Mouse (Mus musculus) kidney, postnatal 25 days (tissue): ENCODE measurements at regions not wholly inside any gene's neighbourhood (a gene's known extent, or its start where the extent isn't known, plus 50 kb on each side); places are given as distances from the start of the nearest gene placed in this dataset.
A peak's percentile ranks its signal among the peaks of the same experiment; 100 is the strongest.

Source experiments
- DNase-seq, 2 experiments: peaks; one replicate each; pipeline ENCODE4 v3.0.0; 2021; ENCODE audit warnings: mixed read lengths in 2 of 2

- peak in 1 of 2 experiments; percentile 24 for DNase-seq
Measured at GRCm38 (mm10) chrX:34333150-34333549, 94.6 kb upstream of the Spin2g start.

GRCm38 (mm10) chrX:34325173-34325572 is 86.6 kb upstream of the Spin2g start:
- DNase-seq = peak in 1 of 2 experiments; percentile 34

- DNase-seq = peak in 1 of 2 experiments; percentile 32
Measured at GRCm38 (mm10) chrX:34317727-34318126, 79.2 kb upstream of the Spin2g start.

- DNase-seq = peak in 1 of 2 experiments; percentile 34
Measured at GRCm38 (mm10) chrX:34314139-34314538, 75.6 kb upstream of the Spin2g start.
